Mouse (Mus musculus): ENCODE measurements around the gene 4921536K21Rik. TPM values are rescaled to one million over a fixed set of nuclear protein-coding genes. Genes with fewer than 3 reads are reported as not detected.

The 4921536K21Rik gene
- polyA plus RNA-seq, 1 experiment: 1.1 TPM

DNA sequence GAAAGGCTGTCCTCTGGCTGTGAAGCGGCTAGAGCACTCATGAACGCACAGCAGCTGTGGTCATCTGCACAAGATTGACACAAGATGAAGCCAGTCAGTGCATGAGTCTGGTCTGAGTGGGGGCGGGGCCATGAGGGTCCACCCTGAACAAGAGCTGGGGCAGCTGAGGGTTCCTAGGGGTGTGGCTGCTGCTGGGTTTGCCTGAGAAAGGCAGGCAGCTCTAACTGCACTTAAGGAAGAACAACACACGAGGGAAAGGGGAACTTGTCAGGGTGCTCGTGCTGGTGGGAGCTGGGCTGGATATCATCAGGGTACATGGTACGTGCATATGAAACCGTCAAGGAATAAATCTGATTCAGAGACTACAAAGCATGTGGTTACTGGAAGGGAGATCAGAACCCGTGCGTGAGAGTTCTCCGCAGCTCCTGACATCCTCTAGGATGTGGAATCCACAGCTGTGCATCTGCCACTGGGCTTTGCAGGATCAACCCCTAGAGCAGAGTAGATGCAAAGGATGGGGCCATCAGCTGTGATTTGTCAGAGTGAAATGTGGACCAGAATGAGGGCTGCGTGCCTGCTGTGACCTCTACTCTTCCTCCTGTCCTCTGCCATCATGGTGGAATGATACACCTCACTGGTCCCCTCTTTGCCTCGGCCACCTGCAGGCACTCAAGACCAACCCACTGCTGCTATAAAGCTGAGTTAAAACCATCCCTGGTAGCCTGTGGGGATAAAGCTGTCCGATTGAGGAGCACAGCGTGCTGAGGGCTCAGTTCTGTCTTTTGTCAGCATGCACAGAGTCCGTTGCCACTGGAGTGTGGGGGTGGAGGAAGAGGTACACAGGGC, 45.2 kb downstream of the 4921536K21Rik start:
- no peaks in the 10 kb centered on the region for H3K27me3 ChIP-seq (replicated peaks; ENCODE audit: control insufficient read depth, insufficient read depth, low read length)
- H3K4me1 ChIP-seq (ENCODE audit: control insufficient read depth, insufficient read depth, low read length): no peaks in the 10 kb centered on the region
- no peak overlapping the region for H3K27ac ChIP-seq (ENCODE audit: insufficient read depth, low read depth, low read length)
- WGBS: 68% methylated on average over 15 of the region's 15 CpGs
- no peak overlapping the region for H3K4me3 ChIP-seq (ENCODE audit: insufficient read depth, low read depth, low read length)
- TF ChIP-seq POLR2A (IDR thresholded peaks at IDR 0.05; ENCODE audit: low read depth, low read length) (no peak), CTCF (conservative IDR thresholded peaks at IDR 0.05; ENCODE audit: insufficient read depth, insufficient read length, low read depth, low read length) (no peak)
- H3K36me3 ChIP-seq (ENCODE audit: control insufficient read depth, insufficient read depth, low read length): no peaks in the 10 kb centered on the region
- DNase-seq: no peak

DNA sequence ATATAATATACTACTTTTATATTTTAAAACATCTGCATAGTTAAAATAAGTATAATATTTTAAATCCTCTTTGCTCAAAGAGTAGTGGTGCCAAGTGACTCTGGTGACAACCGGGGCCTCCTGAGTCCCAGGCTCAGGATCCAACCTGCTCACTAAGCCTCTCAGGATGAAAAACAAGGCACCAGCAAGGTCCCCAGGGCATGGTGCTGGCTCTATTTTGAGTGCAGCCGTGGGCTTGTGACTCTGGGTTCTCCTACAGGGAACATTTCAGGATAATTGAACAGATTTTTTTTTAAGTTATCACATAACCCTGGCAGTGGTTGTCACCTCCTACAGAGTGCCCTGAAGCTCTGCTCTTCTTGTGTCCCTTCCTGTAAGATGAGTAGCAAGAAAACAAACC, 48.5 kb downstream of the 4921536K21Rik start:
- Histone ChIP-seq H3K36me3 (ENCODE audit: control insufficient read depth, insufficient read depth, low read length) (no peaks in the 10 kb centered on the region), H3K27me3 (replicated peaks; ENCODE audit: control insufficient read depth, insufficient read depth, low read length) (no peaks in the 10 kb centered on the region), H3K27ac (ENCODE audit: insufficient read depth, low read depth, low read length) (no peak overlapping the region), H3K4me3 (ENCODE audit: insufficient read depth, low read depth, low read length) (no peak overlapping the region), H3K4me1 (ENCODE audit: control insufficient read depth, insufficient read depth, low read length) (no peaks in the 10 kb centered on the region)
- WGBS: 54% methylated on average over 2 of the region's 2 CpGs
- TF ChIP-seq CTCF (conservative IDR thresholded peaks at IDR 0.05; ENCODE audit: insufficient read depth, insufficient read length, low read depth, low read length) (no peak), POLR2A (IDR thresholded peaks at IDR 0.05; ENCODE audit: low read depth, low read length) (no peak)
- DNase-seq: no peak

DNA sequence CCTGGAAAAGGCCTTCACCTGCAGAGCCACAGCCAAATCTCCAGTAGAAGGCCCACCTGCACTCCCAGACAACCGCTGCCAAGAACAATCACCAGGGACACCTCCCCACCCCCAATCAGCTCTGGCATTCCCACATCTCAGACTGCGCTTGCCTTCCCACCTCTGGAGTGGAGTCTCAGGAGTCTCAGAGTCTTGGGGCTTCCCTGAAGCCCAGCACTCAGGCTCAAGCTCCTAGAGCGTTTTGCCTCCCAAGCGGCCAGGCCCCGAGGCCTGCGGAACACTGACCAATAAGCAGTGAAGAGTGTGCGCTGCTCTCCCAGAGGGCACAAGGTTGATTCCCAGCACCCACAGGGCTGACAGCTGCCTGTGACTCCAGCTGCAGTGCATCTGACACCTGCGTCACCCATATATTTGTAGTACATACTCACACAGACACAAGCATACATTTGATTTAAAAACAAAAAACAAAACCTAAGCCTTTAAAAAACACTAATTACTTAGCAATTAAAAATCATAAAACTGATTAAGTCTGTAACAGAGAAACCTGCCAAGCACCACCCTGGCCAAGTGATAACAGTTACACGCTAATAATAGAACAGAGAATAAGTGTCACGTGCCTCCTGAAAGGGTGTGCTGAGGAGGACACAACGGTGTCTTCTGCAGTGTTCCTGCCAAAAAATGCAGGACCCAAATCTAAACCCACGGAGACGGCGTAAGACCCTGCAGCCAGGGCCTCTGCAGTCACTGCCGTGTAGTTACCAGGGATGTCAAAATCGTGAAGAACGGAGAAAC, 50.8 kb downstream of the 4921536K21Rik start:
- DNase-seq: no peak
- Histone ChIP-seq H3K36me3 (ENCODE audit: control insufficient read depth, insufficient read depth, low read length) (no peaks in the 10 kb centered on the region), H3K4me3 (ENCODE audit: insufficient read depth, low read depth, low read length) (no peak overlapping the region), H3K27ac (ENCODE audit: insufficient read depth, low read depth, low read length) (no peak overlapping the region), H3K4me1 (ENCODE audit: control insufficient read depth, insufficient read depth, low read length) (no peaks in the 10 kb centered on the region), H3K27me3 (replicated peaks; ENCODE audit: control insufficient read depth, insufficient read depth, low read length) (no peaks in the 10 kb centered on the region)
- 87% methylated on average over 17 of the region's 17 CpGs for WGBS
- TF ChIP-seq POLR2A (IDR thresholded peaks at IDR 0.05; ENCODE audit: low read depth, low read length) (no peak), CTCF (conservative IDR thresholded peaks at IDR 0.05; ENCODE audit: insufficient read depth, insufficient read length, low read depth, low read length) (no peak)

Other genes starting within 250 kb of the 4921536K21Rik start
- gene Morc2a, start 245.9 kb downstream of the 4921536K21Rik start, polyA plus RNA-seq (2012; rRNA removed): 8.6 and 9.2 TPM in 2 replicates
- gene Osbp2, start 31.2 kb downstream of the 4921536K21Rik start, polyA plus RNA-seq (2012; rRNA removed): 3.3 and 4.5 TPM in 2 replicates
- gene Dusp18, start 142 bp upstream of the 4921536K21Rik start, polyA plus RNA-seq (2012; rRNA removed): 7.0 and 7.1 TPM in 2 replicates
- 8.1 and 10.6 TPM in 2 replicates for gene Slc35e4, start 19.6 kb upstream of the 4921536K21Rik start, polyA plus RNA-seq (2012; rRNA removed)
- gene Tcn2, start 37.1 kb upstream of the 4921536K21Rik start, polyA plus RNA-seq (2012; rRNA removed): 2,179 and 2,584 TPM in 2 replicates
- 33.3 and 33.8 TPM in 2 replicates for gene Pes1, start 68.9 kb upstream of the 4921536K21Rik start, polyA plus RNA-seq (2012; rRNA removed)
- 0.34 and 0.73 TPM in 2 replicates for gene 4930556J24Rik, start 81.7 kb upstream of the 4921536K21Rik start, polyA plus RNA-seq (2012; rRNA removed)
- 71.7 and 91.3 TPM in 2 replicates for gene Gal3st1, start 88.5 kb upstream of the 4921536K21Rik start, polyA plus RNA-seq (2012; rRNA removed)
- gene Sec14l4, start 136.4 kb upstream of the 4921536K21Rik start, polyA plus RNA-seq (2012; rRNA removed): 0.36 and 0.39 TPM in 2 replicates
- 8.8 and 11.7 TPM in 2 replicates for gene Sec14l3, start 169.7 kb upstream of the 4921536K21Rik start, polyA plus RNA-seq (2012; rRNA removed)
- gene Mtfp1, start 200.3 kb upstream of the 4921536K21Rik start, polyA plus RNA-seq (2012; rRNA removed): 30.1 and 31.2 TPM in 2 replicates
- 1.5 and 1.8 TPM in 2 replicates for gene Sec14l2, start 228.3 kb upstream of the 4921536K21Rik start, polyA plus RNA-seq (2012; rRNA removed)
- 25.2 and 26.7 TPM in 2 replicates for gene Rnf215, start 240.1 kb upstream of the 4921536K21Rik start, polyA plus RNA-seq (2012; rRNA removed)